Mouse (Mus musculus) intestine, postnatal 0 days (tissue): ENCODE measurements around the gene Tsc1. TPM values are rescaled to one million over a fixed set of nuclear protein-coding genes. Genes with fewer than 3 reads are reported as not detected.
A peak's percentile ranks its signal among the peaks of the same experiment; 100 is the strongest.

Experiments used
- ATAC-seq: fragments of 200-750 bp; cut with Nextera tagmentation; 2 replicates; pipeline ENCODE4 v1.8.0; 2017; ENCODE audit warnings: mild to moderate bottlenecking, moderate TSS enrichment, moderate library complexity
- H3K27ac ChIP-seq: fragments of 300-500 bp; sonication (generic); 2 replicates; pipeline ENCODE4 v1.5.1; 2014; ENCODE audit warnings: mild to moderate bottlenecking, low read depth, low read length, moderate library complexity
- H3K27me3 ChIP-seq: fragments of 300-500 bp; sonication (generic); replicated peaks from 2 replicates; pipeline ENCODE4 v1.6.1; 2014; ENCODE audit warnings: low read length, mixed read lengths; ENCODE audit not compliant: control insufficient read depth, insufficient read depth
- H3K36me3 ChIP-seq: fragments of 300-500 bp; sonication (generic); 2 replicates; pipeline ENCODE4 v1.6.1; 2014; ENCODE audit warnings: mild to moderate bottlenecking, moderate library complexity; ENCODE audit not compliant: control insufficient read depth, insufficient read depth
- H3K4me1 ChIP-seq: fragments of 300-500 bp; sonication (generic); replicated peaks from 2 replicates; pipeline ENCODE4 v1.6.1; 2014; ENCODE audit warnings: antibody characterized with exemption, low read length, mixed read lengths; ENCODE audit not compliant: control insufficient read depth, insufficient read depth
- H3K4me2 ChIP-seq: fragments of 300-500 bp; sonication (generic); replicated peaks from 2 replicates; pipeline ENCODE4 v1.6.1; 2014; ENCODE audit warnings: low read depth, mild to moderate bottlenecking, moderate library complexity
- H3K4me3 ChIP-seq: fragments of 300-500 bp; sonication (generic); 2 replicates; pipeline ENCODE4 v1.5.1; 2014; ENCODE audit warnings: low read depth, low read length
- H3K9ac ChIP-seq: fragments of 300-500 bp; sonication (generic); 2 replicates; pipeline ENCODE4 v1.6.1; 2014; ENCODE audit warnings: mild to moderate bottlenecking, low read depth, low read length
- H3K9me3 ChIP-seq: fragments of 300-500 bp; sonication (generic); 2 replicates; pipeline ENCODE4 v1.6.1; 2016; ENCODE audit warnings: mixed run types; ENCODE audit not compliant: control insufficient read depth
- CTCF ChIP-seq: sonication (generic); IDR thresholded peaks from 2 replicates; pipeline ENCODE4 v1.5.1; 2016; ENCODE audit warnings: low read depth, mild to moderate bottlenecking, control low read depth, antibody characterized with exemption, moderate library complexity
- WGBS: fragments of 180-500 bp; shearing (Covaris S2); extraction: QIAGEN DNeasy Blood & Tissue Kit; methylation state at CpG from one replicate; pipeline ENCODE4 v1.1.7; 2014; 5-methylcytosine and 5-hydroxymethylcytosine counted together
- polyA plus RNA-seq: library from polyadenylated mRNA; unstranded; fragments of >200 nt; fragmentation: Nextera tagmentation; extraction: Ambion mirVana; gene quantifications from 2 replicates; pipeline ENCODE4 v1.2.1, GENCODE M21; 2015

Gene Tsc1
- polyA plus RNA-seq, 1 experiment from 2014 or later: 6.5 TPM

GRCm38 (mm10) chr2:28628053-28628452, 13.0 kb upstream of the Tsc1 start:
- no peak for ATAC-seq
- 43% methylated on average over 2 of the region's 2 CpGs for WGBS
- no peaks in the 10 kb centered on the region for H3K27me3 ChIP-seq
- H3K4me1 ChIP-seq: no peaks in the 10 kb centered on the region; the same call in 1 of the 2 replicates
- no peak overlapping the region for H3K9ac ChIP-seq
- H3K9me3 ChIP-seq: no peaks in the 10 kb centered on the region
- no peaks in the 10 kb centered on the region for H3K36me3 ChIP-seq
- H3K4me2 ChIP-seq: no peak overlapping the region
- H3K27ac ChIP-seq: no peak overlapping the region
- TF ChIP-seq CTCF: peak; percentile 56
- H3K4me3 ChIP-seq: no peak overlapping the region

GRCm38 (mm10) chr2:28629911-28630381, 11.1 kb upstream of the Tsc1 start:
- H3K9me3 ChIP-seq: no peaks in the 10 kb centered on the region
- H3K27ac ChIP-seq: peak overlapping the region; percentile 83; the same call in 1 of the 2 replicates
- no peak overlapping the region for H3K4me3 ChIP-seq
- no peak overlapping the region for H3K9ac ChIP-seq
- H3K4me2 ChIP-seq: peak overlapping the region; percentile 13; the same call in 1 of the 2 replicates
- no peaks in the 10 kb centered on the region for H3K27me3 ChIP-seq
- 13% methylated on average over 4 of the region's 4 CpGs for WGBS
- H3K4me1 ChIP-seq: no peaks in the 10 kb centered on the region; the same call in 1 of the 2 replicates
- no peak for TF ChIP-seq CTCF
- H3K36me3 ChIP-seq: no peaks in the 10 kb centered on the region
- peak; percentile 89 for ATAC-seq

- 46% methylated on average over 1 of the region's 1 CpGs for WGBS
- H3K9ac ChIP-seq: no peak overlapping the region
- no peaks in the 10 kb centered on the region for H3K36me3 ChIP-seq
- H3K4me3 ChIP-seq: no peak overlapping the region
- no peaks in the 10 kb centered on the region for H3K27me3 ChIP-seq
- H3K4me1 ChIP-seq: no peaks in the 10 kb centered on the region; the same call in 1 of the 2 replicates
- no peak overlapping the region for H3K4me2 ChIP-seq
- peak overlapping the region; percentile 73 for H3K27ac ChIP-seq
- peak; percentile 56 for ATAC-seq
- no peak for TF ChIP-seq CTCF
- no peaks in the 10 kb centered on the region for H3K9me3 ChIP-seq
Measured at GRCm38 (mm10) chr2:28632626-28633025, 8.4 kb upstream of the Tsc1 start.

GRCm38 (mm10) chr2:28633136-28633535, 7.9 kb upstream of the Tsc1 start:
- WGBS: 49% methylated on average over 4 of the region's 4 CpGs
- no peak for ATAC-seq
- peak; percentile 56 for TF ChIP-seq CTCF

GRCm38 (mm10) chr2:28635199-28635598, 5.8 kb upstream of the Tsc1 start:
- Histone ChIP-seq H3K9ac (no peak overlapping the region), H3K36me3 (no peaks in the 10 kb centered on the region), H3K4me2 (no peak overlapping the region), H3K4me3 (no peak overlapping the region), H3K27me3 (no peaks in the 10 kb centered on the region), H3K27ac (no peak overlapping the region), H3K9me3 (no peaks in the 10 kb centered on the region), H3K4me1 (no peaks in the 10 kb centered on the region)
- ATAC-seq: no peak
- no peak for TF ChIP-seq CTCF
- 54% methylated on average over 1 of the region's 1 CpGs for WGBS

More at GRCm38 (mm10) chr2:28633136-28633535, 7.9 kb upstream of the Tsc1 start:
- H3K36me3 ChIP-seq: no peaks in the 10 kb centered on the region
- H3K4me3 ChIP-seq: no peak overlapping the region
- no peak overlapping the region for H3K9ac ChIP-seq
- H3K9me3 ChIP-seq: no peaks in the 10 kb centered on the region
- H3K4me2 ChIP-seq: no peak overlapping the region
- peak overlapping the region; percentile 35; the same call in 1 of the 2 replicates for H3K27ac ChIP-seq
- H3K4me1 ChIP-seq: no peaks in the 10 kb centered on the region; the same call in 1 of the 2 replicates
- no peaks in the 10 kb centered on the region for H3K27me3 ChIP-seq

- no peaks in the 10 kb centered on the region for H3K9me3 ChIP-seq
- H3K27ac ChIP-seq: no peak overlapping the region
- ATAC-seq: no peak
- H3K36me3 ChIP-seq: no peaks in the 10 kb centered on the region; the same call in 1 of the 2 replicates
- H3K4me3 ChIP-seq: no peak overlapping the region
- H3K27me3 ChIP-seq: no peaks in the 10 kb centered on the region
- H3K4me2 ChIP-seq: no peak overlapping the region
- no peak for TF ChIP-seq CTCF
- H3K9ac ChIP-seq: no peak overlapping the region
- no peaks in the 10 kb centered on the region; the same call in 1 of the 2 replicates for H3K4me1 ChIP-seq
- 69% methylated on average over 9 of the region's 9 CpGs for WGBS
Measured at GRCm38 (mm10) chr2:28637106-28637845, 3.8 kb upstream of the Tsc1 start.
